Mouse (Mus musculus) kidney, embryonic 16.5 days (tissue): ENCODE results near the gene Cysltr2. TPM values are rescaled to one million over a fixed set of nuclear protein-coding genes. Genes with fewer than 3 reads are reported as not detected.

ENCODE experiments used
- polyA plus RNA-seq: library from polyadenylated mRNA; unstranded; fragments of >200 nt; fragmentation: Nextera tagmentation; extraction: Ambion mirVana; gene quantifications from 2 replicates; pipeline ENCODE4 v1.2.1, GENCODE M21; 2015

Gene Cysltr2
- polyA plus RNA-seq, 1 experiment from 2014 or later = 0.50 TPM

Other genes with a start within 250 kb of the Cysltr2 start
- 123 and 127 TPM in 2 replicates for gene Rcbtb2, start 73.9 kb upstream of the Cysltr2 start, polyA plus RNA-seq
- gene Lpar6, start 188.8 kb upstream of the Cysltr2 start, polyA plus RNA-seq = 14.5 and 14.7 TPM in 2 replicates